Mouse (Mus musculus): Measurements from ENCODE around the gene Zfp28. TPM values are rescaled to one million over a fixed set of nuclear protein-coding genes. Genes with fewer than 3 reads are reported as not detected.

The Zfp28 gene
- 4.0 TPM for polyA plus RNA-seq (2014; fragmentation: Illumina TruSeq; extraction: RNeasy Lipid Tissue Mini Kit (QIAGEN cat#74804); ENCODE audit: low read depth, low replicate concordance)

GRCm38 (mm10) chr7:6383044-6383455, at the start of gene Zfp28:
Zfp28 (plus strand) TSS chr7:6383295.

GRCm38 (mm10) chr7:6343501-6344071, 39.5 kb upstream of the Zfp28 start, which contains the start of gene Gm3854:
Gm3854 (plus strand) TSS chr7:6343759.

GRCm38 (mm10) chr7:6363047-6363488, 20.0 kb upstream of the Zfp28 start, which contains the start of gene Zfp78:
Zfp78 (plus strand) TSS chr7:6363280.

GRCm38 (mm10) chr7:6397996-6398975, 15.2 kb downstream of the Zfp28 start, which contains the start of gene Smim17:
Smim17 (plus strand) TSS chr7:6398715.

GRCm38 (mm10) chr7:6410043-6410442, 26.9 kb downstream of the Zfp28 start, which contains the start of gene Gm20715:
Gm20715 (plus strand) TSS chr7:6410277.

DNA sequence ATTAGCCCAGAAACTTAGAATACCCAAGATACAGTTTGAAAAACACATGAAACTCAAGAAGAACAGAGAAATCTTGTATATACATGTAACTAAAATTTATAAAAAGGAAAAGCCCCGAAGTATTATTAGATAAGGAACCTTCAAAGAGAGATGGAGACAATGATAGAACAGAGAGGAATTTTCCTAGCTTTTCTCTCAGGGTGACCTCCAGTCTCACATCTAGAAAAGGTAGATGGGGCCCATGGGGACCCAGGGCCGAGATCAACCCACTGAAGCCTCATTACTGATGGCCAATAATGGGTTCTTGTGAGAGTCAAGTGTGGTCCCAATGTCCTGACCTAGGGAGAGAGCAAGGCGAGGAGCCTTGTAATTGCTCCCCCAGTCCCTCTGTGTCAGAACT, 55.3 kb downstream of the Zfp28 start, which contains the start of gene Olfr1344:
TSS of gene Olfr1344 (plus strand) at position 301 of the 400 bp plus-strand sequence.

Other genes starting within 250 kb of the Zfp28 start
- 4.9 TPM for gene Zfp787, start 227.3 kb upstream of the Zfp28 start, polyA plus RNA-seq (2014; fragmentation: Illumina TruSeq; extraction: RNeasy Lipid Tissue Mini Kit (QIAGEN cat#74804); ENCODE audit: low read depth, low replicate concordance)
- 7.0 TPM for gene Zfp444, start 211.1 kb upstream of the Zfp28 start, polyA plus RNA-seq (2014; fragmentation: Illumina TruSeq; extraction: RNeasy Lipid Tissue Mini Kit (QIAGEN cat#74804); ENCODE audit: low read depth, low replicate concordance)
- not detected for gene Galp, start 186.2 kb upstream of the Zfp28 start, polyA plus RNA-seq (2014; fragmentation: Illumina TruSeq; extraction: RNeasy Lipid Tissue Mini Kit (QIAGEN cat#74804); ENCODE audit: low read depth, low replicate concordance)
- gene Zscan5b, start 161.0 kb upstream of the Zfp28 start, polyA plus RNA-seq (2014; fragmentation: Illumina TruSeq; extraction: RNeasy Lipid Tissue Mini Kit (QIAGEN cat#74804); ENCODE audit: low read depth, low replicate concordance) = not detected
- gene Epp13, start 130.6 kb upstream of the Zfp28 start, polyA plus RNA-seq (2014; fragmentation: Illumina TruSeq; extraction: RNeasy Lipid Tissue Mini Kit (QIAGEN cat#74804); ENCODE audit: low read depth, low replicate concordance) = not detected
- gene Zfp667, start 96.7 kb upstream of the Zfp28 start, polyA plus RNA-seq (2014; fragmentation: Illumina TruSeq; extraction: RNeasy Lipid Tissue Mini Kit (QIAGEN cat#74804); ENCODE audit: low read depth, low replicate concordance) = 8.7 TPM
- gene Zfp583, start 52.0 kb upstream of the Zfp28 start, polyA plus RNA-seq (2014; fragmentation: Illumina TruSeq; extraction: RNeasy Lipid Tissue Mini Kit (QIAGEN cat#74804); ENCODE audit: low read depth, low replicate concordance) = 3.1 TPM
- 0.93 TPM for gene Gm3854, start 39.5 kb upstream of the Zfp28 start, polyA plus RNA-seq (2014; fragmentation: Illumina TruSeq; extraction: RNeasy Lipid Tissue Mini Kit (QIAGEN cat#74804); ENCODE audit: low read depth, low replicate concordance)
- 5.0 TPM for gene Zfp78, start 20.0 kb upstream of the Zfp28 start, polyA plus RNA-seq (2014; fragmentation: Illumina TruSeq; extraction: RNeasy Lipid Tissue Mini Kit (QIAGEN cat#74804); ENCODE audit: low read depth, low replicate concordance)
- not detected for gene Smim17, start 15.4 kb downstream of the Zfp28 start, polyA plus RNA-seq (2014; fragmentation: Illumina TruSeq; extraction: RNeasy Lipid Tissue Mini Kit (QIAGEN cat#74804); ENCODE audit: low read depth, low replicate concordance)
- not detected for gene Gm20715, start 27.0 kb downstream of the Zfp28 start, polyA plus RNA-seq (2014; fragmentation: Illumina TruSeq; extraction: RNeasy Lipid Tissue Mini Kit (QIAGEN cat#74804); ENCODE audit: low read depth, low replicate concordance)
- not detected for gene Olfr1344, start 55.4 kb downstream of the Zfp28 start, polyA plus RNA-seq (2014; fragmentation: Illumina TruSeq; extraction: RNeasy Lipid Tissue Mini Kit (QIAGEN cat#74804); ENCODE audit: low read depth, low replicate concordance)
- gene Olfr1336, start 72.9 kb downstream of the Zfp28 start, polyA plus RNA-seq (2014; fragmentation: Illumina TruSeq; extraction: RNeasy Lipid Tissue Mini Kit (QIAGEN cat#74804); ENCODE audit: low read depth, low replicate concordance) = not detected
- gene Olfr1346, start 83.8 kb downstream of the Zfp28 start, polyA plus RNA-seq (2014; fragmentation: Illumina TruSeq; extraction: RNeasy Lipid Tissue Mini Kit (QIAGEN cat#74804); ENCODE audit: low read depth, low replicate concordance) = not detected
- gene Olfr5, start 103.6 kb downstream of the Zfp28 start, polyA plus RNA-seq (2014; fragmentation: Illumina TruSeq; extraction: RNeasy Lipid Tissue Mini Kit (QIAGEN cat#74804); ENCODE audit: low read depth, low replicate concordance) = not detected
- not detected for gene Olfr1347, start 116.5 kb downstream of the Zfp28 start, polyA plus RNA-seq (2014; fragmentation: Illumina TruSeq; extraction: RNeasy Lipid Tissue Mini Kit (QIAGEN cat#74804); ENCODE audit: low read depth, low replicate concordance)
- gene Olfr1348, start 125.5 kb downstream of the Zfp28 start, polyA plus RNA-seq (2014; fragmentation: Illumina TruSeq; extraction: RNeasy Lipid Tissue Mini Kit (QIAGEN cat#74804); ENCODE audit: low read depth, low replicate concordance) = not detected
- not detected for gene Olfr1349, start 139.7 kb downstream of the Zfp28 start, polyA plus RNA-seq (2014; fragmentation: Illumina TruSeq; extraction: RNeasy Lipid Tissue Mini Kit (QIAGEN cat#74804); ENCODE audit: low read depth, low replicate concordance)
- gene Olfr1350, start 181.5 kb downstream of the Zfp28 start, polyA plus RNA-seq (2014; fragmentation: Illumina TruSeq; extraction: RNeasy Lipid Tissue Mini Kit (QIAGEN cat#74804); ENCODE audit: low read depth, low replicate concordance) = not detected